Mouse (Mus musculus) olfactory bulb, adult 2 months (tissue): ENCODE measurements around the gene Ppp6r1.

Experiments
- CTCF ChIP-seq: fragments of 200-500 bp; IDR thresholded peaks from 2 replicates; pipeline ENCODE4 v1.5.1; 2012; ENCODE audit warnings: low read depth, mild to moderate bottlenecking, low read length, moderate library complexity; ENCODE audit not compliant: insufficient read depth
- POLR2A ChIP-seq: fragments of 200-500 bp; IDR thresholded peaks from 2 replicates; pipeline ENCODE4 v1.6.1; 2012; ENCODE audit warnings: mild to moderate bottlenecking, low read depth, low read length, moderate library complexity; ENCODE audit not compliant: insufficient read depth

GRCm38 (mm10) chr7:4703195-4703594 is 44.4 kb upstream of the Ppp6r1 start:
- TF ChIP-seq CTCF (no peak), POLR2A (no peak)
